Mouse (Mus musculus): Measurements from ENCODE around the gene Mepce. TPM values are rescaled to one million over a fixed set of nuclear protein-coding genes. Genes with fewer than 3 reads are reported as not detected.
"Not testable (repeated sequence)": the region's sequence is repeated elsewhere in the genome, so short reads cannot be mapped to it uniquely, and the experiment has no call there.

The Mepce gene
- polyA plus RNA-seq, 1 experiment = not detected

- TF ChIP-seq POLR2A (IDR thresholded peaks at IDR 0.05; ENCODE audit: insufficient read depth, low read depth, low read length) (no peak), CTCF (IDR thresholded peaks at IDR 0.05; ENCODE audit: insufficient read depth, low read depth, low read length) (no peak)
- 63% methylated on average over 3 of the region's 3 CpGs for WGBS
Measured at GRCm38 (mm10) chr5:137756106-137756505, 31.3 kb downstream of the Mepce start.

DNA sequence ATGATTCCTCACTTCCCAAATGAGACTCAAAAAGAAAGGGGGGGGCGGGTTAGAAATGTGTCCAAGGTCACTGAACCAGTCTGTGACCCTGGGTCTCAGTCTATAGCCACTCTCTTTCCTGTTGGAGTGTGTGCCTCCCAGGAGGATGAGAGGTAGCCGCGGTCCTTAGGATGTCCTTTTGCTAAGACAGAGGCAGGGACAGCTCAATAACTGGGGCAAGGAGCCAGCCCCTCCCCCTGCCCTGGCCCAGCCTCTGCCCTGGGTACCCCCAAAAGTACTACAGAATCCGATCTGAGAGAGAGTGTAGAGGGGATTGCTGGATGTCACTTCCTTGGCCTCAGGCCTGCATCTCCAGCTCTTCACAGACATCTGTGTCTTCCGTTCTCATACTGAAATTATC lies 32.0 kb downstream of the Mepce start:
- H3K4me3 ChIP-seq (ENCODE audit: insufficient read depth, low read depth, low read length) = no peak overlapping the region
- 77% methylated on average over 5 of the region's 5 CpGs for WGBS
- no peak overlapping the region for H3K27ac ChIP-seq (ENCODE audit: insufficient read depth, low read depth, low read length)
- TF ChIP-seq CTCF (IDR thresholded peaks at IDR 0.05; ENCODE audit: insufficient read depth, low read depth, low read length) (no peak), POLR2A (IDR thresholded peaks at IDR 0.05; ENCODE audit: insufficient read depth, low read depth, low read length) (no peak)
- peaks cover 13% of the 10 kb centered on the region for H3K4me1 ChIP-seq (ENCODE audit: control insufficient read depth, insufficient read depth, low read length)

More at GRCm38 (mm10) chr5:137756106-137756505, 31.3 kb downstream of the Mepce start:
- peaks cover 13% of the 10 kb centered on the region for H3K4me1 ChIP-seq (ENCODE audit: control insufficient read depth, insufficient read depth, low read length)
- no peak overlapping the region for H3K27ac ChIP-seq (ENCODE audit: insufficient read depth, low read depth, low read length)
- no peak overlapping the region for H3K4me3 ChIP-seq (ENCODE audit: insufficient read depth, low read depth, low read length)

- Histone ChIP-seq H3K4me1 (ENCODE audit: control insufficient read depth, insufficient read depth, low read length) (peaks cover 11% of the 10 kb centered on the region), H3K27ac (ENCODE audit: insufficient read depth, low read depth, low read length) (no peak overlapping the region), H3K4me3 (ENCODE audit: insufficient read depth, low read depth, low read length) (no peak overlapping the region)
- WGBS = 81% methylated on average over 13 of the region's 13 CpGs
- TF ChIP-seq POLR2A (IDR thresholded peaks at IDR 0.05; ENCODE audit: insufficient read depth, low read depth, low read length) = no peak
- TF ChIP-seq CTCF (IDR thresholded peaks at IDR 0.05; ENCODE audit: insufficient read depth, low read depth, low read length) = no peak
Measured at GRCm38 (mm10) chr5:137753111-137753832, 34.2 kb downstream of the Mepce start.

DNA sequence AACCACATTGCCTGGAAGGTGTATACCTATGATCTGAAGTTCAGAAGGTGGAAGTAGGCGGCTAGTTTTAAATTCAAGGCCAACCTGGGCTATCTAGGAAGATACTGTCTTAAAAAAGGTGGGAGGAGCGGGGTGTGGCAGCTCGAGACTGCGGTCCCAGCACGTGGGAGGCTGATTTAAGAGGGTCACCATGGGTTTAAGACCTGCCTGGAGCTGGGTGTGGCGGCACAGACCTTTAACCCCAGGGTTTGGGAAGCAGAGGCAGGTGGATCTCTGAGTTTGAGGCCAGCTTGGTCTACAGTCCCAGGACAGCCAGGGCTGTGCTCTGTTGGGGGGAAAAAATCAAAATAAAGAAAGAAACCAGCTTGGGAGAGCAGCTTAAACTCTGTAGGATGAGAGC lies 35.5 kb downstream of the Mepce start:
- peaks cover 21% of the 10 kb centered on the region for H3K4me1 ChIP-seq (ENCODE audit: control insufficient read depth, insufficient read depth, low read length)
- TF ChIP-seq CTCF (IDR thresholded peaks at IDR 0.05; ENCODE audit: insufficient read depth, low read depth, low read length) (no peak), POLR2A (IDR thresholded peaks at IDR 0.05; ENCODE audit: insufficient read depth, low read depth, low read length) (no peak)
- WGBS = 93% methylated on average over 6 of the region's 6 CpGs
- no peak overlapping the region for H3K27ac ChIP-seq (ENCODE audit: insufficient read depth, low read depth, low read length)
- no peak overlapping the region for H3K4me3 ChIP-seq (ENCODE audit: insufficient read depth, low read depth, low read length)

DNA sequence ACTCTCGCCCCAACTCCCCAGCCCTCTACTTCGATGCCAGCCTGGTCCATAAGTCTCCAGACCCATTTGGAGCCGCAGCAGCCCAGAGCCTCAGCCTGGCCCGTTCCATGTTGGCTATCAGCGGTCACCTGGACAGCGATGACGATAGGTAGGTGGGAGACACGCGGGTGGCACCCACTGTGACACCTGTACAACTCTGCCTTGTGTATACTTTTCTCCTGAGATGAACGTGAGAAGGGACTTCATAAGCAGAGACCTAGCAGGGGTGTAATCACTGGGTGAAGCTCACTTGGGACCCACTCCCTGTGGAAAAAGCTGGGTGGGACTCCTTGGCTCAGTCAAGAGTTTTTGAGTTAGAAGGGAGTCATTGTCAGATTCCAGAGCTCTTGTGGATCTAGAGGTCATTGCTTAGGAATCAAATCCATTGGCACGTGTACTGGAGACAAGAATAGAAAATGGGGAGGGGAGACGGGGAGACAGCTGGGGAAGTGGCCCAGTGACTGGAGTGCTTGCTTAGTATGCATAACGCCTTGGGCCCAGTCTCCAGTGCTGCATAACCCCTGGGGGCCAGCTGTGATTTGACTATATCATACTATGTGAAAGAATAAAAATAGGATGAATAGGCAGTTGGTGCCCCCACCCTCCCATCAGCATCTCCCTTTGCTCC lies 36.1 kb downstream of the Mepce start:
- no peak for TF ChIP-seq CTCF (IDR thresholded peaks at IDR 0.05; ENCODE audit: insufficient read depth, low read depth, low read length)
- TF ChIP-seq POLR2A (IDR thresholded peaks at IDR 0.05; ENCODE audit: insufficient read depth, low read depth, low read length) = no peak
- Histone ChIP-seq H3K4me1 (ENCODE audit: control insufficient read depth, insufficient read depth, low read length) (peaks cover 22% of the 10 kb centered on the region), H3K4me3 (ENCODE audit: insufficient read depth, low read depth, low read length) (no peak overlapping the region), H3K27ac (ENCODE audit: insufficient read depth, low read depth, low read length) (no peak overlapping the region)
- 91% methylated on average over 13 of the region's 13 CpGs for WGBS

DNA sequence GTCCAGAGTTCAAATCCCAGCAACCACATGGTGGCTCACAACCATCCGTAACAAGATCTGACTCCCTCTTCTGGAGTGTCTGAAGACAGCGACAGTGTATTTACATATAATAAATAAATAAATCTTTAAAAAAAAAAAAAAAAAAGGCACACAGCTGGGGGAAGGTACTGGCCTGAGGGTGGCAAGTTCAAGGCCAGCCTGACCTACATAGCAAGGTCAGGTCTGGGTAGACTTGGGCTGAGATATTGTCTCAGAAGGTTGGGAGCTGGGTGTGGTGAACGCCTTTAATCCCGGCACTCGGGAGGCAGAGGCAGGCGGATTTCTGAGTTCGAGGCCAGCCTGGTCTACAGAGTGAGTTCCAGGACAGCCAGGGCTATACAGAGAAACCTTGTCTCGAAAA lies 37.2 kb downstream of the Mepce start:
- H3K4me3 ChIP-seq (ENCODE audit: insufficient read depth, low read depth, low read length); H3K27ac ChIP-seq (ENCODE audit: insufficient read depth, low read depth, low read length): not testable (repeated sequence)
- H3K4me1 ChIP-seq (ENCODE audit: control insufficient read depth, insufficient read depth, low read length) = peaks cover 20% of the 10 kb centered on the region
- 91% methylated on average over 7 of the region's 8 CpGs for WGBS

DNA sequence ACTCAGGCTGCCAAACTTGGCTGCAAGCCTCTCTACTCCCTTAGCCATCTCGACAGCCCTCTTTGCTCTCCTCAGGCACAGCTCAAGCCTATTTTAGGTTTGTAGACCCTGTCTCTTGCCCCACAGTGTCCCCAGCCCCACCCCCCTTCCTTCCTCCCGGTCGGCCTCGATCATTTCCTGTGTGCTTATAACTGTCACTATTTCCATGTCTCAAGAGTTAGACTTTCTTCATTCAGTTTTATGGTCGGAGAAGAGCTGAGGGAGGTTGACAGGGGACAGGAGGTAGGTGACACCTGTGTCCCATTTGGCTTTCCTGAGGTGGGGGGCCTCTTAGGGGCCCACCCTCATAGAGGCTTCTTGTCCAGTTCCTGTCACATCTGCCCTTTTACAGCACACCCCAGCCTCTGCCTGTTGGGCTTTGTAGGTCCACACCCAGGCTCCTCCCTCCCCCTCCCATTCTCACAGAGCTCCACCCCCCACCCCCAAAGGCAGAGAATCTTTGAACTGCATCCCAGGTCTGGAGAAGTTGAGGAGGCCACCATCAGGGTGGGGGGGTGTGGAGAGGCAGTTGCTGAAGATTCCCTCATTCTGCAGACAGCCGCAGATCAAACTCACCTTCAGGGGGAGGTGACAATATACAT lies 38.1 kb downstream of the Mepce start:
- Histone ChIP-seq H3K4me3 (ENCODE audit: insufficient read depth, low read depth, low read length) (no peak overlapping the region), H3K4me1 (ENCODE audit: control insufficient read depth, insufficient read depth, low read length) (peaks cover 20% of the 10 kb centered on the region), H3K27ac (ENCODE audit: insufficient read depth, low read depth, low read length) (no peak overlapping the region)
- 74% methylated on average over 6 of the region's 6 CpGs for WGBS
- TF ChIP-seq POLR2A (IDR thresholded peaks at IDR 0.05; ENCODE audit: insufficient read depth, low read depth, low read length) (no peak), CTCF (IDR thresholded peaks at IDR 0.05; ENCODE audit: insufficient read depth, low read depth, low read length) (no peak)

DNA sequence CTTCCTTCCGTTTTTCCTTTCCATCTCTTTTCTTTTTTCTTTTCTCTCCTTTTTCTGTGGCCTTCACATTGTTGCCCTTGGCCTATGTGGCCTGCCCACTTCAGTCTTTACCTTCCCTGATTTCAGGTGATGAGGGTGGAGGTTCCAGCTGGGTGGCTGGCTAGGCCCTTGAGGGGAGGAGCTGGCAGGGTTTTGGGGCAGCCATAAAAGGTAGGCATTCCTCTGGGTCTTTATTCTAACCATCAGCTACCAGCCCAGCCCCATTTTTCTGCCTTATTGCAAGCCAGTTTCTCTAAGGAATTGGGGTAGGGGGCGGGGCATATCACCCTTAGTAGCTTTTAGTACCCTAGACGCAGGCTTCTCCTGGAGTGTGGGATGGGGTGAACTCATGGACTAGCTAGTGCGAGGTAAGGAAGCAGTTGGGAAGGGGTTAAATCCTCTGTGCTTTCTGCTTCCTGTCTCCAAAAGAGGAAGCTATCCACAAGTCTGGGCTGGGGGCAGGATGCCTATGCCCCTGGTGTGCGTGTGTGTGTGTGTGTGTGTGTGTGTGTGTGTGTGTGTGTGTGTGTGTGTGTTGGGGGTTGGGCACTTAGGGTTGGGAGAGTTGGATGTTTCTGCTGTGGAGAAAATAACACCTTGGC lies 39.2 kb downstream of the Mepce start:
- no peak overlapping the region; the same call in 1 of the 2 replicates for H3K27ac ChIP-seq (ENCODE audit: insufficient read depth, low read depth, low read length)
- no peak for TF ChIP-seq CTCF (IDR thresholded peaks at IDR 0.05; ENCODE audit: insufficient read depth, low read depth, low read length)
- H3K4me3 ChIP-seq (ENCODE audit: insufficient read depth, low read depth, low read length) = peak overlapping the region; percentile 8

More for the DNA sequence above, 39.2 kb downstream of the Mepce start:
- H3K4me1 ChIP-seq (ENCODE audit: control insufficient read depth, insufficient read depth, low read length) = peaks cover 20% of the 10 kb centered on the region
- 43% methylated on average over 5 of the region's 5 CpGs for WGBS
